Mouse (Mus musculus) ES-E14 (cell line): Measurements from ENCODE around the gene Akt2. TPM values are rescaled to one million over a fixed set of nuclear protein-coding genes. Genes with fewer than 3 reads are reported as not detected.
A peak's percentile ranks its signal among the peaks of the same experiment; 100 is the strongest.

Source experiments
- DNase-seq: peaks from one replicate; pipeline ENCODE4 v3.0.0-alpha.2; 2013; ENCODE audit warnings: low read depth, low spot score
- H3K27ac ChIP-seq: 2 replicates; pipeline ENCODE4 v1.5.1; 2012; ENCODE audit warnings: low read depth, mild to moderate bottlenecking, low read length, moderate library complexity, mixed read lengths; ENCODE audit not compliant: poor library complexity, insufficient read depth, severe bottlenecking
- H3K36me3 ChIP-seq: 2 replicates; pipeline ENCODE4 v1.6.1; 2012; ENCODE audit warnings: mild to moderate bottlenecking, low read length, moderate library complexity, mixed read lengths; ENCODE audit not compliant: control insufficient read depth, poor library complexity, insufficient read depth, severe bottlenecking
- H3K4me1 ChIP-seq, 2 experiments: fragments of 150-350 bp in 1 of 2; sonication (generic) in 1 of 2; 2 replicates each; pipeline ENCODE4 v1.6.1; 2012; ENCODE audit warnings: low read length in 2 of 2, mild to moderate bottlenecking in 1 of 2, mixed read lengths in 1 of 2; ENCODE audit not compliant: control insufficient read depth in 2 of 2, insufficient read depth in 2 of 2, poor library complexity in 1 of 2
- H3K4me3 ChIP-seq, 2 experiments: fragments of 150-350 bp in 1 of 2; sonication (generic) in 1 of 2; 2 replicates each; pipeline ENCODE4 v1.5.1; 2012; ENCODE audit warnings: low read length in 2 of 2, low read depth in 1 of 2, mild to moderate bottlenecking in 1 of 2, mixed read lengths in 1 of 2; ENCODE audit not compliant: insufficient read depth in 1 of 2, poor library complexity in 1 of 2, severe bottlenecking in 1 of 2
- H3K9ac ChIP-seq: 2 replicates; pipeline ENCODE4 v1.6.1; 2012; ENCODE audit warnings: low read depth, mild to moderate bottlenecking, low read length, mixed read lengths; ENCODE audit not compliant: poor library complexity, insufficient read depth, severe bottlenecking
- H3K9me3 ChIP-seq: fragments of 150-350 bp; sonication (generic); 2 replicates; pipeline ENCODE4 v1.6.1; 2012; ENCODE audit warnings: low read depth, mild to moderate bottlenecking, low read length; ENCODE audit not compliant: control insufficient read depth, insufficient read depth
- CHD2 ChIP-seq: IDR thresholded peaks from 2 replicates; pipeline ENCODE4 v1.6.1; 2014; ENCODE audit warnings: mild to moderate bottlenecking, low read depth, low read length, inconsistent platforms
- HCFC1 ChIP-seq: IDR thresholded peaks from 2 replicates; pipeline ENCODE4 v1.6.1; 2012; ENCODE audit warnings: low read length, inconsistent platforms, borderline replicate concordance; ENCODE audit not compliant: insufficient read depth
- MAFK ChIP-seq: IDR thresholded peaks from 2 replicates; pipeline ENCODE4 v1.6.1; 2014; ENCODE audit warnings: mild to moderate bottlenecking, low read depth, low read length, inconsistent platforms; ENCODE audit not compliant: insufficient read depth
- ZC3H11A ChIP-seq: IDR thresholded peaks from 2 replicates; pipeline ENCODE4 v1.6.1; 2012; ENCODE audit warnings: low read depth, mild to moderate bottlenecking, inconsistent platforms, low read length, borderline replicate concordance
- ZNF384 ChIP-seq: IDR thresholded peaks from 2 replicates; pipeline ENCODE4 v1.6.1; 2012; ENCODE audit warnings: low read depth, low read length, inconsistent platforms
- in situ Hi-C, 2 experiments: fragments of 600-800 bp; cut with MboI; formaldehyde crosslinking; loops; one replicate each; pipeline ENCODE4 v1.15.1; 2025; ENCODE audit warnings: low sequenced_read_pairs in 2 of 2, inconsistent platforms in 1 of 2; ENCODE audit not compliant: unreplicated experiment in 2 of 2
- total RNA-seq: library from RNA; depleted of rRNA; stranded (reverse); fragments of 300-350 nt; gene quantifications from 2 replicates; pipeline ENCODE4 v1.2.3, GENCODE M21; 2012

Akt2 gene
- total RNA-seq, 1 experiment: 44.8 TPM

DNA sequence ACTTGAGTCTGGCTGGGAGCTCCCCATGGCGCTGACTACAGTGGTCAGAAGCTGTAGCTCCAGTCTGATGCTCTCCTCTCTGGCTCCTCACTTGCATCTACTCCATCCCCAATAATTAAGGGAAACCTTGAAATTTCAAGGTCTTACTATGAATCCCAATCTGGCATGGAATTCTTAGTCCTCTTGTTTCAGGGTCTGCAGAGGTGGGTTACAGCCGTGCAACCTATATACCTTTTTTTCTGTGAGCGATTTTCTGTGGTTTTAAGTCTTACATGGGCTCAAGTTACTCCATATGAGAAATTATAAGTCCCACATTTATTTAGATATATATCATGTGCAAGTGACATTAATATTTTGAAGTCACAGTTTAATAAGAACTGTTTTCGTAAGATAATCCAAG, 1.3 kb upstream of the Akt2 start:
- no peak overlapping the region for H3K9ac ChIP-seq
- H3K4me1 ChIP-seq: peaks cover 10% of the 10 kb centered on the region in 2 experiments; a peak in 3 of 4 replicates
- 0 out of 2 replicates have a peak, but pooled peaks have one; percentile 4 for TF ChIP-seq ZNF384
- TF ChIP-seq ZC3H11A: no peak
- no peak for TF ChIP-seq HCFC1
- no peak for TF ChIP-seq MAFK
- TF ChIP-seq CHD2: no peak
- H3K4me3 ChIP-seq: no peak overlapping the region
- H3K9me3 ChIP-seq: no peaks in the 10 kb centered on the region
- in situ Hi-C loops: no loop called here
- DNase-seq: no peak
- peaks cover 11% of the 10 kb centered on the region; the same call in 1 of the 2 replicates for H3K36me3 ChIP-seq
- no peak overlapping the region for H3K27ac ChIP-seq

- Histone ChIP-seq H3K9ac (no peak overlapping the region), H3K27ac (peak overlapping the region; percentile 99; the same call in 1 of the 2 replicates), H3K36me3 (peaks cover 11% of the 10 kb centered on the region; the same call in 1 of the 2 replicates), H3K4me1 (peaks cover 9 to 10% of the 10 kb centered on the region in 2 experiments), H3K4me3 (peak overlapping the region; percentile 74 to 94; a peak in 2 of 4 replicates), H3K9me3 (no peaks in the 10 kb centered on the region)
- DNase-seq: no peak
- in situ Hi-C loops: no loop called here
- peak; percentile 93 for TF ChIP-seq ZNF384
- no peak for TF ChIP-seq ZC3H11A
Measured at GRCm38 (mm10) chr7:27590566-27591213, 662 bp upstream of the Akt2 start.

DNA sequence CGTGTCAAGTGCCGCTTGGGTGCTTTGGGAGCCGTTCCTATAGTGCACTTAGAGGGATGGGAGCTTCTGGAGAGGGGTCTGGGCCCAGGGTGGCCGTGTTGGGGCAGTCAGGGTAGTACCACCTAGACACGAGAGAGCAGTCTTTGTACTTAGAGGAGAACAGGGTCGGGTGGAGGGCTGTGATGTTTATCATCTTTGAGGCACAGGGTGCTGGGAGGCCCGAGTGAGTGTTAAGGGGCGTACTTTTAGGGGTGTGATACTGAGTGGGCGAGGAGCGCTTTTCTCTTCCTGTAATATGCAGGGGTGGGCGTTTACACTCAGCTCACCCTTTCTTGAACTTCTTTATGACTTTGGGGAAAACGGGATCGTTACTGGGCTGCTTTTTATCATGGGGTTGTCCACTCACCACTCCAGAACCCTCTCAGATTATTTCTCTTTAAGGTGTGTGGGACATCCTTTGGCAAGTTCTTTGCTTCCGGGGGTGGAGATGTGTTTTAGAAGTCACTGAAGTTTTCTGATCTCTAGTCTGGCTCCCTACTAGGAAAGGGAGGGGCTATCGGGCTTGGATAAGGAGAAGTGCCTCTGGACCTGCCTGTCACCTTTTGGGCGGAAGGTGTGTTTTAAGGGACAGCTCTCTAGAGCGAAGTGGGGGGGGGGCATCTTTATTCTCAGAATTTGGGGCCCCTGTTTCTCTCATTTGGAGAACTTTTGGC, 1.0 kb downstream of the Akt2 start:
- peak overlapping the region; percentile 99 for H3K27ac ChIP-seq
- peak overlapping the region; percentile 97 for H3K9ac ChIP-seq
- peaks cover 4 to 21% of the 10 kb centered on the region in 2 experiments; a peak in 3 of 4 replicates for H3K4me1 ChIP-seq
- peak overlapping the region; percentile 78 to 94 for H3K4me3 ChIP-seq
- H3K9me3 ChIP-seq: no peaks in the 10 kb centered on the region
- DNase-seq: no peak
- no peak for TF ChIP-seq MAFK
- no peak for TF ChIP-seq ZC3H11A
- no peak for TF ChIP-seq CHD2
- TF ChIP-seq ZNF384: no peak
- TF ChIP-seq HCFC1: no peak
- H3K36me3 ChIP-seq: peaks cover 11% of the 10 kb centered on the region; the same call in 1 of the 2 replicates
- in situ Hi-C loops: no loop called here

- TF ChIP-seq ZNF384: no peak
- no peak for TF ChIP-seq MAFK
- no peak for TF ChIP-seq CHD2
- no peak for TF ChIP-seq HCFC1
- no peak for TF ChIP-seq ZC3H11A
- H3K36me3 ChIP-seq: peaks cover 11% of the 10 kb centered on the region; the same call in 1 of the 2 replicates
- DNase-seq: no peak
- H3K27ac ChIP-seq: no peak overlapping the region; the same call in 1 of the 2 replicates
- in situ Hi-C loops: no loop called here
- no peaks in the 10 kb centered on the region for H3K9me3 ChIP-seq
- peak overlapping the region; percentile 78 to 94 for H3K4me3 ChIP-seq
- peaks cover 0 to 21% of the 10 kb centered on the region in 2 experiments; a peak in 2 of 4 replicates for H3K4me1 ChIP-seq
- peak overlapping the region; percentile 97; the same call in 1 of the 2 replicates for H3K9ac ChIP-seq
Measured at GRCm38 (mm10) chr7:27592934-27593645, 1.7 kb downstream of the Akt2 start.
